Mouse (Mus musculus): ENCODE data around the gene Glipr1l2. TPM values are rescaled to one million over a fixed set of nuclear protein-coding genes. Genes with fewer than 3 reads are reported as not detected.
A peak's percentile ranks its signal among the peaks of the same experiment; 100 is the strongest.
"Not testable (repeated sequence)": the region's sequence is repeated elsewhere in the genome, so short reads cannot be mapped to it uniquely, and the experiment has no call there.

The Glipr1l2 gene
- not detected in 2 replicates for polyA plus RNA-seq (2015; fragmentation: Nextera tagmentation; extraction: Ambion mirVana)

DNA sequence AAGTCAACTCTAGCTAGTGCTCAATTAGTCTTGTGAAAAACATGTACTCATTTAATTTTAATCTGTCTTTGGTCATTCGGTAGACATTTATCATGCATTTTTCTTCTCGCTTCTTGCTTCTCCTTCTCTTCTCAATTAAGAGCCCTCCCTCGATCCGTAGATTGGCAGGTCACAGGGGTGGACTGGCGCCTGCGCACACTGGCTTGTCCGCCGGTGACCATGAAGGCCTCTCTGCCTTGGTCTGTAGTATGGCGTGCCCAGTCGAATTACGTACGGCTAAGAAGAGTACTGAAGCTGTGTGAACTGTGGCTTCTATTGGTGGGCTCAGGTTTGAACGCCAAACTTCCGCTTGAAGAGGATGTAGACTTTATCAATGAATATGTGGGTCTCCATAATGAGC lies at the start of gene Glipr1l2:
Glipr1l2 (plus strand) TSS at position 198 of the 400 bp plus-strand sequence.
- Histone ChIP-seq H3K27me3 (ENCODE audit: control insufficient read depth, insufficient read depth, low read length) (no peaks in the 10 kb centered on the region), H3K27ac (ENCODE audit: low read length) (no peak within 1 kb of the TSS), H3K9me3 (replicated peaks; ENCODE audit: control insufficient read depth, low read length) (no peaks in the 10 kb centered on the region), H3K4me1 (ENCODE audit: control insufficient read depth, insufficient read depth, low read length) (no peaks in the 10 kb centered on the region), H3K4me2 (ENCODE audit: low read depth, low read length) (no peak within 1 kb of the TSS), H3K4me3 (ENCODE audit: low read length) (no peak within 1 kb of the TSS), H3K9ac (ENCODE audit: low read length) (no peak within 1 kb of the TSS), H3K36me3 (ENCODE audit: control insufficient read depth, insufficient read depth) (no peaks in the 10 kb centered on the region)
- WGBS = 90% methylated on average over 14 of the region's 14 CpGs
- ATAC-seq (replicated peaks; ENCODE audit: extremely low read depth, insufficient read depth, low FRiP score) = no peak

DNA sequence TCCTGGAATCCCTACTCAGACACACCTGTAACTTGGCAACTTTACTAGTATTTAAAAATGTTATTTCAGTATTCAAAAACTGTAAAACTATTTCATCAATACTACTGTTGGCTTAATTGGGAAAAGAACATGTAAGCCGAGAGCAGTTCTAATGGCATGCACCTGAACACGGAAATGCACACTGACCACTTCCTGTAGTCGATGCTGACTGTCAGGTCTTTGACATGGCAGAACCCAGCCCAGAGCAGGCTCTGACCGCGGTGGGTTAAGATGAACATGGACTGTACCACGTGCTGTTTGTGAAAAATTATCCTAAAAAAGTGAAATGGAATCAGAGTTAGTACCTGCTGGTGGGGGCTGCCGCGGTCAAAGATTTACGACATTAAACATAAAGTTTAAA lies 39.6 kb upstream of the Glipr1l2 start:
- H3K9ac ChIP-seq (ENCODE audit: low read length); H3K27me3 ChIP-seq (ENCODE audit: control insufficient read depth, insufficient read depth, low read length); H3K4me2 ChIP-seq (ENCODE audit: low read depth, low read length); ATAC-seq (replicated peaks; ENCODE audit: extremely low read depth, insufficient read depth, low FRiP score); H3K9me3 ChIP-seq (replicated peaks; ENCODE audit: control insufficient read depth, low read length); H3K36me3 ChIP-seq (ENCODE audit: control insufficient read depth, insufficient read depth); H3K27ac ChIP-seq (ENCODE audit: low read length); H3K4me3 ChIP-seq (ENCODE audit: low read length); H3K4me1 ChIP-seq (ENCODE audit: control insufficient read depth, insufficient read depth, low read length): not testable (repeated sequence)
- WGBS = 69% methylated on average over 9 of the region's 9 CpGs

DNA sequence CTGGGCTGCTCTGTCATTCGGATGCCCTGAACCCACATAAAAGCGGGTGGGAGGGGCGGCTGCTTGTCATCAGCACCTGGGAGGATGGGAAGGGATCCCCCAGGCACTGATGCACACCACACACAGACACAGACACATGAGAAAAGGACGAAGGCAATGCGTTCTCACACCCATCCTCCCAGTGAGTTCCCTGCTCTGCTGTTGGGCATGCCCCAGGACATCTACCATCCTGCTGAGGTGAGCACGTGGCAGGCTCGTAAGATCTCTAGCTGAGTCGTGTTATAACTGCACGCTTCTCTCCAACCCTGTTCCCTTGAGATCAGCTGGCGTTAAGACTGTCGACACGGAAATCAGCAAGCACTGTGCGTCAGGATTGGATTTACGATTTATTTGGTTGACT lies 38.9 kb upstream of the Glipr1l2 start:
- 41% methylated on average over 14 of the region's 14 CpGs for WGBS
- peak; percentile 23; the same call in 1 of the 2 replicates for ATAC-seq (replicated peaks; ENCODE audit: extremely low read depth, insufficient read depth, low FRiP score)

DNA sequence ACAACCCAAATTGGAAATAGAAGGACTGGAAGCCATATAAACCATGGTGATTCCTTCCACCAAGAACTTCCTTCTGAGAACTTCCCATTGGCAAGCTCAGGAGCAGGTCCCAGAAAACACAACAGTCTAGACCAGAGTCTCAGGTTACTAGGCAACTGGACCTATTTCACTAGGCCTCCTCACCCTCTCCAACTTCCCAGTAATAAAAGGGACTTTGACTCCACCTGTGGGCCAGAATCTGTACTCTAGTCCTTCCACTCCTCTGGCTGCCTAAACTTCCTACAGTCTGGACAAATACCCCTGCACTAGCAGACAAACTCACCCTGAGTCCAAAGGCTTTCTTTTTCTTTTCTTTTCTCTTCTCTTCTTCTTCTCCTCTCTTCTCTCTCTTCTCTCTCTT lies 31.9 kb upstream of the Glipr1l2 start:
- no peak for ATAC-seq (replicated peaks; ENCODE audit: extremely low read depth, insufficient read depth, low FRiP score)
- Histone ChIP-seq H3K9ac (ENCODE audit: low read length) (no peak overlapping the region), H3K27me3 (ENCODE audit: control insufficient read depth, insufficient read depth, low read length) (no peaks in the 10 kb centered on the region), H3K4me3 (ENCODE audit: low read length) (no peak overlapping the region), H3K36me3 (ENCODE audit: control insufficient read depth, insufficient read depth) (no peaks in the 10 kb centered on the region), H3K4me2 (ENCODE audit: low read depth, low read length) (no peak overlapping the region), H3K9me3 (replicated peaks; ENCODE audit: control insufficient read depth, low read length) (no peaks in the 10 kb centered on the region), H3K4me1 (ENCODE audit: control insufficient read depth, insufficient read depth, low read length) (no peaks in the 10 kb centered on the region), H3K27ac (ENCODE audit: low read length) (no peak overlapping the region)

More for the DNA sequence above, 38.9 kb upstream of the Glipr1l2 start:
- H3K36me3 ChIP-seq (ENCODE audit: control insufficient read depth, insufficient read depth); H3K27ac ChIP-seq (ENCODE audit: low read length); H3K4me3 ChIP-seq (ENCODE audit: low read length); H3K4me2 ChIP-seq (ENCODE audit: low read depth, low read length); H3K27me3 ChIP-seq (ENCODE audit: control insufficient read depth, insufficient read depth, low read length); H3K4me1 ChIP-seq (ENCODE audit: control insufficient read depth, insufficient read depth, low read length); H3K9me3 ChIP-seq (replicated peaks; ENCODE audit: control insufficient read depth, low read length); H3K9ac ChIP-seq (ENCODE audit: low read length): not testable (repeated sequence)

DNA sequence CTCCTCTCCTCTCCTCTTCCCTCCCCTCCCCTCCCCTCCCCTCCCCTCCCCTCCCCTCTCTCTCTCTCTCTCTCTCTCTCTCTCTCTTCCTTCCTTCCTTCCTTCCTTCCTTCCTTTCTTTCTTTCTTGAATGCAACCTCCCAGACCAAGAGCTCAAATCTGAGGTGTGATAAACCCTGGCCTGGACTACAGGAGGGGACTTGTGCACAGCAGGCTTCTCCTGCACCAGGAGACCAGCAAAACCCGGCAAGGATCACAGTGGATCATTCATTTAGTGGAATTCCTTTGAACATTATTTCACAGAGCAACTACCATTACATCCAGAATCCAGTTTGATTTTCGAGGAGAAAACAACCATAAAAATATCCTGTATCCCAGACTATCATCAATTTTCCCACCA lies 31.2 kb upstream of the Glipr1l2 start:
- H3K36me3 ChIP-seq (ENCODE audit: control insufficient read depth, insufficient read depth); H3K4me1 ChIP-seq (ENCODE audit: control insufficient read depth, insufficient read depth, low read length); H3K4me2 ChIP-seq (ENCODE audit: low read depth, low read length); H3K9me3 ChIP-seq (replicated peaks; ENCODE audit: control insufficient read depth, low read length); H3K27ac ChIP-seq (ENCODE audit: low read length); H3K9ac ChIP-seq (ENCODE audit: low read length); H3K4me3 ChIP-seq (ENCODE audit: low read length); H3K27me3 ChIP-seq (ENCODE audit: control insufficient read depth, insufficient read depth, low read length); ATAC-seq (replicated peaks; ENCODE audit: extremely low read depth, insufficient read depth, low FRiP score): not testable (repeated sequence)
- 65% methylated on average over 2 of the region's 2 CpGs for WGBS

DNA sequence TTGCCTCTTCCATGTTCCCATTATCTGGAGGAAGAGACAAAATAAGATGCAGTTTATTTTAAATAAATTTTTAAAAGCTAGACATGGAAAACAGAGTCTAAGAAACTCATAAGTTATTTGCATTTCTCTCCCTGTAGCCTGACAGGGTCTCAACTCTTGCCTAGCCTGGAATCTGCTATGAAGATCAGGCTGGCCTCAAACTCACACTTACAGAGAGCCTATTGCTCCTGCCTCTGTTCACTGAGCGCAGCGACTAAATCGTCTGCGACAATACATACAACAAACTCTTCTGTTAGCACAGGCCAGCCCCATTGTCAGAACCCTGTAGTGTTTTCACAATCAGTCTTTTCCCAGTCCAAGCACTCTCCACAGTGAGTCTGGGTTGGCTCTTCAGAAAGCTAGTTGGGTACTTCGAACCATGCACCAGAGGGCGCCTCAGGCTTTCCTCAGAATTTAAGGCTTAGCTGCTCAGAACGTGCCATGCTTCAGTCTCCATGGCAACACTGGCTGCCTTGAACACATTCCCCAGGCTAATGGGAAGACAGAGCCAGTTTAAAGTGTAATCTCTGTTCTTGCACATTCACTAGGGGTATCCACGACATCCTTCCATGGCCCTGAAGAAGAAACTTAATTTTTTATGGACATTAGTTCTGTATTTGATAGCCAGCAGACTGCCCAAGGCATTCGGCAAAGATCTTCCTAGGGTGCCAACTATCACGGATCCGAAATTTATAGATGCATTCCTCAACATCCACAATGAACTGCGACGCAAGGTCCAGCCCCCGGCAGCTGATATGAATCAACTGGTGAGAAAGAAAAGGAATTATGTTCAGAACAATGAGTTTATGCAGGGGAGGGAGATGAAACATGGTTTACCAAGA lies 23.2 kb upstream of the Glipr1l2 start, which contains the start of gene Glipr1l1:
Glipr1l1 (plus strand) TSS at position 488 of the 881 bp plus-strand sequence.
- no peak for ATAC-seq (replicated peaks; ENCODE audit: extremely low read depth, insufficient read depth, low FRiP score)
- no peaks in the 10 kb centered on the region for H3K9me3 ChIP-seq (replicated peaks; ENCODE audit: control insufficient read depth, low read length)
- H3K27me3 ChIP-seq (ENCODE audit: control insufficient read depth, insufficient read depth, low read length) = no peaks in the 10 kb centered on the region
- H3K36me3 ChIP-seq (ENCODE audit: control insufficient read depth, insufficient read depth) = no peaks in the 10 kb centered on the region
- H3K9ac ChIP-seq (ENCODE audit: low read length) = no peak within 1 kb of the TSS
- H3K4me3 ChIP-seq (ENCODE audit: low read length) = no peak within 1 kb of the TSS
- no peaks in the 10 kb centered on the region for H3K4me1 ChIP-seq (ENCODE audit: control insufficient read depth, insufficient read depth, low read length)
- no peak within 1 kb of the TSS for H3K4me2 ChIP-seq (ENCODE audit: low read depth, low read length)
- 57% methylated on average over 14 of the region's 14 CpGs for WGBS
- no peak within 1 kb of the TSS for H3K27ac ChIP-seq (ENCODE audit: low read length)

DNA sequence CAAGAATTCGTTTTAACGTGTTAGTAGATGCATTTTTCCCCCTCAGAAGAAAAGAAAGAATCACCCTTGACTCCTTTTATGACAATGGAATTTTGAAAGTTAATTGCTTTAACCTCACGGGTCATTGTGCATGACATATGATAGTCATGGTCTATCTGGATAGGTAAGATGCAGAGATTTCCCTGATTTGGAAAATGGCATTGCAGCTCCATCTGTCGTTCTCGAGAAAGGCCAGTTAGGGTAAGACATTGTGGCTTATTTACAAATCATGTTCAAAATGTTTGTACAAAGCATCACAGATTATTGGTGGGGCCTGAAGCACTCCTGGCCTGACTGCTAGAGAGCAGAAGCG lies 22.6 kb upstream of the Glipr1l2 start:
- not testable (repeated sequence) for H3K4me2 ChIP-seq (ENCODE audit: low read depth, low read length); H3K9ac ChIP-seq (ENCODE audit: low read length); H3K4me1 ChIP-seq (ENCODE audit: control insufficient read depth, insufficient read depth, low read length); H3K9me3 ChIP-seq (replicated peaks; ENCODE audit: control insufficient read depth, low read length); H3K27ac ChIP-seq (ENCODE audit: low read length); H3K4me3 ChIP-seq (ENCODE audit: low read length); ATAC-seq (replicated peaks; ENCODE audit: extremely low read depth, insufficient read depth, low FRiP score); H3K27me3 ChIP-seq (ENCODE audit: control insufficient read depth, insufficient read depth, low read length); H3K36me3 ChIP-seq (ENCODE audit: control insufficient read depth, insufficient read depth)
- 79% methylated on average over 6 of the region's 6 CpGs for WGBS

DNA sequence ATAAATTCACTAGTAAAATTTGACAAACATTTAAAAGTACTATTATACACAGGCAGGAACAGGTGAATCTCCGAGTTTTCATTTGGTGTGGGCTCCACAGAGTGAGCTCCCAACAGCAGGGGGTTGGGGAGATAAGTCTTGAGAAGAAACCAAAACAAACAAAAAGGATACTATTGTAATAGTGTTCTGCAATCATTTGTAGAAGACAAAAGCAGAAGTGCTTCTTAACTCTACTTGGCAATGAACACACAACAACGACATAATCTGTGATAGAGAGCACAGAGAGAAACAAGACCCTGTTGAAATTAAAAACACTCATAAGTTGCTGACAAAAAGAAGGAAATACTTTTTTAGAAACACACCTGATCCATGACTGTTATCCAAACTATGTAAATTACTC lies 3.1 kb upstream of the Glipr1l2 start:
- H3K4me3 ChIP-seq (ENCODE audit: low read length) = no peak overlapping the region
- no peaks in the 10 kb centered on the region for H3K4me1 ChIP-seq (ENCODE audit: control insufficient read depth, insufficient read depth, low read length)
- H3K9ac ChIP-seq (ENCODE audit: low read length) = no peak overlapping the region
- H3K36me3 ChIP-seq (ENCODE audit: control insufficient read depth, insufficient read depth) = no peaks in the 10 kb centered on the region
- H3K27ac ChIP-seq (ENCODE audit: low read length) = no peak overlapping the region
- no peak overlapping the region for H3K4me2 ChIP-seq (ENCODE audit: low read depth, low read length)
- no peaks in the 10 kb centered on the region for H3K9me3 ChIP-seq (replicated peaks; ENCODE audit: control insufficient read depth, low read length)
- 22% methylated on average over 2 of the region's 2 CpGs for WGBS
- no peak for ATAC-seq (replicated peaks; ENCODE audit: extremely low read depth, insufficient read depth, low FRiP score)
- H3K27me3 ChIP-seq (ENCODE audit: control insufficient read depth, insufficient read depth, low read length) = no peaks in the 10 kb centered on the region

DNA sequence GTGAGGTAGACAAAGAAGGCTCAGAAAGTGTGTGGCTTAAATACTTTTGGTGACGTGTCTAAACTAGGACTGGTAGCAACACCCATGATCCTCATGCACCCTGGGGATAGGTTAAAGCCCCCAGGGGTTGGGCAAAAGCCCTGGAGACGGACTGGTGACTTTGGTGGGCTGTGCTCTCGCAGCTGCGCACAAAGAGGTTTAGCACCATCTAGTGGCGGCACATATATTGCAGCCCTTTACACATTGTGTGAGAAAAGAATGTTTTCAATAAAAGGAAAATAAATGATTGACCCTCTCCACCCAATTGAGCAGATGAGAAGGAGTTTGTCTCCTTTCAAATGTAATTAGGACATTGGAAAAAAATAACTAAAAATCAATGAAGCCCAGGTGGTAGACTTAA lies 22.6 kb downstream of the Glipr1l2 start:
- H3K9ac ChIP-seq (ENCODE audit: low read length); H3K27me3 ChIP-seq (ENCODE audit: control insufficient read depth, insufficient read depth, low read length); ATAC-seq (replicated peaks; ENCODE audit: extremely low read depth, insufficient read depth, low FRiP score); H3K9me3 ChIP-seq (replicated peaks; ENCODE audit: control insufficient read depth, low read length); H3K4me1 ChIP-seq (ENCODE audit: control insufficient read depth, insufficient read depth, low read length); H3K27ac ChIP-seq (ENCODE audit: low read length); H3K36me3 ChIP-seq (ENCODE audit: control insufficient read depth, insufficient read depth); H3K4me2 ChIP-seq (ENCODE audit: low read depth, low read length); H3K4me3 ChIP-seq (ENCODE audit: low read length): not testable (repeated sequence)
- 1% methylated on average over 5 of the region's 5 CpGs for WGBS

Data from heart, embryonic 16.5 days (tissue).